Mouse (Mus musculus): ENCODE measurements around the gene Pibf1.

- TF ChIP-seq CTCF (IDR thresholded peaks at IDR 0.05; ENCODE audit: low read depth, low read length) (no peak), POLR2A (IDR thresholded peaks at IDR 0.05; ENCODE audit: borderline replicate concordance, low read depth, low read length) (no peak)
Measured at GRCm38 (mm10) chr14:99229071-99229780, 130.0 kb downstream of the Pibf1 start.
